Mouse (Mus musculus): Measurements from ENCODE around the gene Pum3. TPM values are rescaled to one million over a fixed set of nuclear protein-coding genes. Genes with fewer than 3 reads are reported as not detected.
"Not testable (repeated sequence)": the region's sequence is repeated elsewhere in the genome, so short reads cannot be mapped to it uniquely, and the experiment has no call there.

The Pum3 gene
- total RNA-seq, 2 experiments from 2014 or later, result 109 to 146 TPM

DNA sequence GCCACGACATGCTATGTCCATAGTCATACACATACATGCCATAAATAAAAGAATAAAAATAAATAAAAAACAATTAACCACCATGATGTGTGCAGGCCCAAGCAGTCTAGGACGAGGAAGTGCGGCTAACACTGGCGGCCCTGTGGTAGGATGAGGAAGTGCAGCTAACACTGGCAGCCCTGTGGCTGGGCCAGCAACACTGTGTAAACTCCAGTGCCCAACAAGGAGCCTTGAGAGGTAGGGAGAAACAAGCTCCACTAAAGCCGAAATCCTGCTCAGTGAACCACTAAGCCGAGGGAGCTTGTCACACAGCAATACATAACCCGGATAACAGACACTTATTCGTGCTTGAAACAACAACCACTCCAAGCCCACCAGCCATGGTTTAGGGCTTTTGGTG, 34.1 kb downstream of the Pum3 start:
- peak; percentile 65 for ATAC-seq (replicated peaks; ENCODE audit: poor library complexity, severe bottlenecking)

DNA sequence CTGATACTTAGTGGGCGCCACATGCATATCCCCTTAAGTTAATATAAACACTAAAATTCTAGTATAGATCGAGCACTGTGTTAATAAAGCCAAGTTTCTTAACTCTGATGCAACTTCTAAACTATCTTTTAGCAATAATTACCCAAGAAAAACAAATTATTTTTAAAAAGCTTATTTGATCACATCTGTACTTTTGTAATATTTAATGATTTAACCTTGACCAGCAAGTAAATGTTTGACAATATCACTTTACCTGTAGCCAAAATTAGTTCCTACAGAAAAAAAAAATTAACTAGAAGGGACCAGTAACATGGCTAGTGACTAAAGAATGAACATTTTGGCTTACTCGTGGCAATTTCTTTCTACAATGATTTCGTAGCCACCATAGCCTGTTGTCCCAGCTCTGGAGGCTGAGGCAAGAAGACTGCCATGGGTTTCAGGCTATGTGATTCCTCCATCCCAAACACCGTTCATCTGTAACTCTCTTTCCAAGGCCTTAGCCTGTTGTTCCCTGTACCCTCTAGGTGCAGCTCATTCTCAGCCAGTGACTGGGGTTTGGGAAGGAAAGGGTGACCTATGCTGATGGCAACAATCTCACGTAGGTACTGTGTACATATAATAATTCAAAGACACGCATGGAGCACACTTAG, 35.2 kb downstream of the Pum3 start:
- ATAC-seq (replicated peaks; ENCODE audit: poor library complexity, severe bottlenecking), result no peak

- ATAC-seq (replicated peaks; ENCODE audit: poor library complexity, severe bottlenecking), result no peak
These were observed 37.2 kb downstream of the Pum3 start for GRCm38 (mm10) chr19:27392431-27392830.

DNA sequence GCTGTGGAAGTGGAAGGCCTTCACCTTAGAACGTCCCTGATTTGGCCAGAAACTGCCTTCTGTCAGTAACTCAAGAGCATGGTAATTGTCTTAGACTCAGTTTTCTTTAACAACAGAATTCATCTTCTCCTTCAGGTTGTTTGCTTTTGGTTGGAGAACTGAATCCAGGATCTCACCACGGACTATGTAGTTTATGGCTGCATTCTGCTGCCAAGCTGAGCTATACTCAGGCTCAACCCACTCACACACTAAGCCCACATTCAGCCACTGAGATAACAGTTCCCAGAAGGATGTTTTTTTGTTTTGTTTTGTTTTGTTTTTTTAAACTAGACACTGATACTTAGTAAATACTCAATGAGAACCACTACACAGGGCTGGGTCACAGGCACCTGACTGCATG, 38.3 kb downstream of the Pum3 start:
- ATAC-seq (replicated peaks; ENCODE audit: poor library complexity, severe bottlenecking), result no peak

- ATAC-seq (replicated peaks; ENCODE audit: poor library complexity, severe bottlenecking), result not testable (repeated sequence)
These were observed 40.1 kb downstream of the Pum3 start for GRCm38 (mm10) chr19:27389566-27389965.

DNA sequence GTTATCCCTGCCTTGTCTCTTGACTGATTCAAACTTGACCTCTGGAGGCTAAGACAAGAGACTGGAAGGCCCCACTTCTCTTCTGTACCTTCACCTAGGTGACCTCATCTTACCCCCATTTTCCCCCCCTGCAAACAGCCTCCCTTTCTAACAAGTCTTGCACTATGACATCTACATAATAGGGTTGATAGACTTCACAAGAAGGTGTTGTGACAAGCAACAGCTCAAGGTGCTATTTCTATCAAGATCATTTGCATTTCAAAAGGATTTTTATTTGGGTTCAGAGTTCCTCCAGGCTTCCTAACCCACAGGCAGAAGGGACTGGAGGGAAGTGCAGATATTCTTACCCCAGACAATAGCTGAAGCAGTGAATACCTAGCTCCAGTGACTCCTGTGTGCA, 44.3 kb downstream of the Pum3 start:
- ATAC-seq (replicated peaks; ENCODE audit: poor library complexity, severe bottlenecking), result no peak

- no peak for ATAC-seq (replicated peaks; ENCODE audit: poor library complexity, severe bottlenecking)
These were observed 46.4 kb downstream of the Pum3 start for GRCm38 (mm10) chr19:27383266-27383665.

GRCm38 (mm10) chr19:27382131-27382530, 47.5 kb downstream of the Pum3 start:
- no peak for ATAC-seq (replicated peaks; ENCODE audit: poor library complexity, severe bottlenecking)

GRCm38 (mm10) chr19:27379712-27380401, 49.8 kb downstream of the Pum3 start:
- ATAC-seq (replicated peaks; ENCODE audit: poor library complexity, severe bottlenecking), result no peak

DNA sequence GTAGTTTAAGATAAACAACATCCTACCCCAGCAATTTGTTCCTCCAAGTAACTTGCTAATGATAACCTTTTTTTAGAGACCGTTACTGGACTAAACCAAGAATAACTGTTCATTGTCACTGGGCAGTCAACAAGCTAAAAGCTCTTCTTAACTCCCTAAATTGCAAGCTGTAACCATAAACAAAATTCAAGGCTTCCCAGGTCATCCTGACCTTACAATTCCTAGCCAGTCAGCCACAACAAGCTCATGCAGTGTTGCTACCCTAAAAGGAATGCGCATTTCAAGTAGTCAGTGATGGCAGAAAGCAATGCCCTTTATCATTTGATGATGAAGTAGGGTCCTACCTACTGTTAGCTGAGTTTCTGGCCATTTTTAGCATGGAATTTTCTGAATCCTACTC, 58.8 kb downstream of the Pum3 start:
- ATAC-seq (replicated peaks; ENCODE audit: poor library complexity, severe bottlenecking), result no peak

DNA sequence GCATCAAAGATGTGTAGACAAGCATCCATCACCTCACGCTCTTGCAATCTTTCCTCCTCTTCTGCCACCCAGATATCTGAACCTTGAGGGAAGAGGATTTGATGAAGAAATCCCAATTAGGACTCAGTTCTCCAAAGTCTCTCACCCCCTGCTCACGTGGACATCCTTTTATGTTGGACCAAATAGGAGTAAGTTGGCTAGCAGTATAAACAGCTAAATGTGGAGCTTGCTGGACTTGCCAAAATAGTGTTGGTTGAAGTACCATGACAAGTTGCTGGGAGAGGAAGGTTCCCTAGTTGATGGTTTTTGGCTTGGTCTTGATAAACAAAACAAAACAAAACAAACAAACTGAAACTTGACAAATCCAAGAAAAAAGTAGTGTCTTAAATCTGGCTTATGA, 59.5 kb downstream of the Pum3 start:
- ATAC-seq (replicated peaks; ENCODE audit: poor library complexity, severe bottlenecking), result no peak

- no peak for ATAC-seq (replicated peaks; ENCODE audit: poor library complexity, severe bottlenecking)
These were observed 60.0 kb downstream of the Pum3 start for GRCm38 (mm10) chr19:27369461-27370135.

DNA sequence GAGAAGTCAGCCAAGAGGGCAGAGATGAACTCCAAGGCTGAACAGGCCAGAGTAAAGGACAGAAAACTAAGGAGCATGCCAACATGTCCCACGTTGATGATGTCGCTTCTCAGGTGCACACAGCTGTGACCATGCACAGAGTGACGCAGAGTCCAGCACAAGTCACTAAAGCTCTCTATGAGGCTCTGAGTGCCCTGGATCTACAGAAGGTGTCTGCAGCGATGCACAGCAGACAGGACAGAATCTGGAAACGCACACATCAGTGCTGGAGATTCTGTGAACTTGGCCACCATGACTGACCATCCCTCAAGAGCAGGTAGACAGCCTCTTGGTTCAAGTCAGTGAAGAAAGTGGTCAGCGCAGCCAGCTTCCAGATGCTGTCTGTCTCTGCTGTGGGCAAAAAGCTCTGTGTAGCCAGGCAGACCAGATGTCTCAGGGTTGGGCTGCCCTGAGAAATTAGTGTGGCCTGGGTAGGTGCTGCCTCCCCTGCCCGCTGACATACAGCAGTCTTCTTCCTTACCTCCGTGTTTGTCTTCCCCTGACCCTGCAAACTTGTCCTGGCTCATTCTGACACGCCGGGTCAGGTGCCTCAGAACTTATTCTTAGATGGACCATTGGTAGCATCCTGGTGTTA, 63.4 kb downstream of the Pum3 start:
- no peak for ATAC-seq (replicated peaks; ENCODE audit: poor library complexity, severe bottlenecking)

GRCm38 (mm10) chr19:27364521-27364931, 65.1 kb downstream of the Pum3 start:
- ATAC-seq (replicated peaks; ENCODE audit: poor library complexity, severe bottlenecking), result no peak

DNA sequence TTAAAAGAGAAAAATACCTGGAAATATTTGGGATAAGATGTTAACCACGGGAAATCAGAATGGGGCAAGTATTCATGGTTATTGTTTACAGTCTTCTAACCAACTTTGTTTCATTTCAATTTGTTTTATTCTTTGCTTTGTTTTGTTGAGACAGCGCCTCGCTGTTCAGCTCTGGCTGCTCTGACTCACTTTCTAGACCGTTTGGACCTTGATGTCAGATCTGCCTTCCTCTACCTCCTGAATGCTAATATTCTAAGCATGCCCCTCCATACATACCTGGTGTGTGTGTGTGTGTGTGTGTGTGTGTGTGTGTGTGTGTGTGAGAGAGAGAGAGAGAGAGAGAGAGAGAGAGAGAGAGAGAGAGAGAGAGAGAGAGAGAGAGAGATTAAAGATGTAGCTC, 65.7 kb downstream of the Pum3 start:
- ATAC-seq (replicated peaks; ENCODE audit: poor library complexity, severe bottlenecking), result no peak

GRCm38 (mm10) chr19:27360381-27360780, 69.2 kb downstream of the Pum3 start:
- no peak for ATAC-seq (replicated peaks; ENCODE audit: poor library complexity, severe bottlenecking)

DNA sequence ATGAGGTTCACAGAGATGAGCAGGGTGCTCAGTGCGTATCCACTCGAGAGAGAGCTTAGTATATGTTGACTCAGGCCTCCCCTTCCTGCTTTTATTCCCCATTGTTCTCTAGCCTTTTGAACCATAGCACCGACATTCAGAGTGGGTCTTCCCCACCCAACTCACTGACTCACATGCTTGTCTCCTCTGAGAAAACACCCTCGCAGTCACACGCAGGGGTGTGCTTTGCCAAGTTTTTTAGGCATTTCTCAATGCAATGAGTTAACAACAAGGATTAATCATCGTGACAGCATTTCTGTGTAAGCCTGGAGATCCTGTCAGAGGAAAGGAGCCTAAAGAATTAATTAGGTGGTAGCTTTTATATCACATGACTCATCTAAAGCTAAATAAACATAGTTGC, 77.9 kb downstream of the Pum3 start:
- ATAC-seq (replicated peaks; ENCODE audit: poor library complexity, severe bottlenecking), result no peak

GRCm38 (mm10) chr19:27346501-27346900, 83.1 kb downstream of the Pum3 start:
- no peak for ATAC-seq (replicated peaks; ENCODE audit: poor library complexity, severe bottlenecking)
